Mouse (Mus musculus) cerebellum, adult 2 months (tissue): Measurements from ENCODE around the gene Eif3l.

Experiments
- CTCF ChIP-seq: fragments of 200-500 bp; IDR thresholded peaks from 2 replicates; pipeline ENCODE4 v1.5.1; 2011; ENCODE audit warnings: low read depth, mild to moderate bottlenecking, control low read depth, low read length, moderate library complexity, borderline replicate concordance; ENCODE audit not compliant: insufficient read depth
- POLR2A ChIP-seq: fragments of 200-500 bp; IDR thresholded peaks from 2 replicates; pipeline ENCODE4 v1.6.1; 2011; ENCODE audit warnings: low read length, control low read depth, borderline replicate concordance; ENCODE audit not compliant: insufficient read depth

GRCm38 (mm10) chr15:79065086-79065770, 9.8 kb upstream of the Eif3l start:
- TF ChIP-seq CTCF = no peak
- no peak for TF ChIP-seq POLR2A
